21 mouse cellular contexts compared by ENCODE assay signal in genomic region chr4:108990571-108990970, GRCm38 (mm10). TPM values are rescaled to one million over a fixed set of nuclear protein-coding genes. Genes with fewer than 3 reads are reported as not detected.
DNase-seq lines count a peak whose midpoint lies in the region; ATAC-seq lines count a peak whose summit lies in the region.
"Had no signal": no experiment of that assay in that cellular context is flagged by ENCODE, and none has a peak within 500 bp of the region (broad histone marks: within the 10 kb centered on the region; RNA-seq: fewer than 3 reads in every experiment).

No protein-coding gene starts in this region.

- ATAC-seq in liver, embryonic 13.5 days (ENCODE audit: low read depth), result peak; percentile 47
- ATAC-seq in liver, embryonic 16.5 days (ENCODE audit: low read depth), result 0 out of 2 replicates have a peak, but pooled peaks have one; percentile 33
- ATAC-seq: forebrain, postnatal 0 days; hindbrain, embryonic 16.5 days; inflammation-experienced regulatory T-cells, adult 6 months had no signal

- peaks cover 29% of the 10 kb centered on the region for H3K4me1 ChIP-seq in liver, embryonic 13.5 days (replicated peaks)
- peaks cover 37% of the 10 kb centered on the region for H3K4me1 ChIP-seq in erythroblast, embryonic 14.5 days (ENCODE audit: control insufficient read depth)
- peaks cover 13% of the 10 kb centered on the region for H3K4me1 ChIP-seq in liver, embryonic 16.5 days (ENCODE audit: control insufficient read depth, low read depth, low read length)
- peaks cover 8% of the 10 kb centered on the region for H3K4me1 ChIP-seq in forebrain, embryonic 10.5 days
- H3K4me1 ChIP-seq: embryonic facial prominence, embryonic 13.5 days; forebrain, embryonic 12.5 days; heart, embryonic 13.5 days had no signal

- 78% methylated on average over 6 of the region's 6 CpGs for WGBS in liver, embryonic 13.5 days (ENCODE audit: insufficient replicate concordance)
- WGBS in liver, embryonic 16.5 days (ENCODE audit: insufficient replicate concordance), result 80% methylated on average over 6 of the region's 6 CpGs
- WGBS in forebrain, embryonic 10.5 days, result 94% methylated on average over 6 of the region's 6 CpGs

- no peak overlapping the region for H3K4me3 ChIP-seq in liver, embryonic 13.5 days (replicated peaks)
- H3K4me3 ChIP-seq in erythroblast, embryonic 14.5 days (replicated peaks), result peak overlapping the region; percentile 30
- H3K4me3 ChIP-seq in liver, embryonic 16.5 days (ENCODE audit: low read depth, low read length), result no peak overlapping the region
- H3K4me3 ChIP-seq in forebrain, embryonic 10.5 days, result no peak overlapping the region
- H3K4me3 ChIP-seq: embryonic facial prominence, embryonic 13.5 days; forebrain, embryonic 12.5 days; heart, adult 2 months; heart, embryonic 13.5 days had no signal

- H3K27me3 ChIP-seq in liver, embryonic 13.5 days, result no peaks in the 10 kb centered on the region
- H3K27me3 ChIP-seq in erythroblast, embryonic 14.5 days (ENCODE audit: control insufficient read depth), result peaks cover 2% of the 10 kb centered on the region; the same call in 1 of the 2 replicates
- no peaks in the 10 kb centered on the region for H3K27me3 ChIP-seq in liver, embryonic 16.5 days (ENCODE audit: control insufficient read depth, insufficient read depth, low read depth, low read length)
- no peaks in the 10 kb centered on the region; the same call in 1 of the 2 replicates for H3K27me3 ChIP-seq in forebrain, embryonic 10.5 days (ENCODE audit: poor library complexity, severe bottlenecking)
- H3K27me3 ChIP-seq: embryonic facial prominence, embryonic 13.5 days; forebrain, embryonic 12.5 days; heart, embryonic 13.5 days had no signal

- H3K4me2 ChIP-seq in liver, embryonic 13.5 days, result peak overlapping the region; percentile 51
- H3K4me2 ChIP-seq in liver, embryonic 16.5 days (ENCODE audit: low read depth, low read length), result peak overlapping the region; percentile 27; the same call in 1 of the 2 replicates
- H3K4me2 ChIP-seq: embryonic facial prominence, embryonic 13.5 days; forebrain, embryonic 12.5 days; heart, embryonic 13.5 days had no signal

- H3K27ac ChIP-seq in liver, embryonic 13.5 days, result peak overlapping the region; percentile 85
- H3K27ac ChIP-seq in liver, embryonic 16.5 days (ENCODE audit: low read length), result peak overlapping the region; percentile 35; the same call in 1 of the 2 replicates
- no peak overlapping the region for H3K27ac ChIP-seq in forebrain, embryonic 10.5 days
- H3K27ac ChIP-seq: embryonic facial prominence, embryonic 13.5 days; forebrain, embryonic 12.5 days; heart, adult 2 months; heart, embryonic 13.5 days had no signal

- H3K9ac ChIP-seq in liver, embryonic 13.5 days, result peak overlapping the region; percentile 61
- 0 out of 2 replicates have a peak overlapping the region, but pooled peaks have one; percentile 1 for H3K9ac ChIP-seq in liver, embryonic 16.5 days (ENCODE audit: low read depth, low read length)
- H3K9ac ChIP-seq: embryonic facial prominence, embryonic 13.5 days; forebrain, embryonic 12.5 days; forebrain, postnatal 0 days; heart, embryonic 13.5 days had no signal

- H3K36me3 ChIP-seq in liver, embryonic 13.5 days, result no peaks in the 10 kb centered on the region
- no peaks in the 10 kb centered on the region for H3K36me3 ChIP-seq in erythroblast, embryonic 14.5 days (ENCODE audit: control insufficient read depth)
- H3K36me3 ChIP-seq in liver, embryonic 16.5 days (ENCODE audit: control insufficient read depth, insufficient read depth), result no peaks in the 10 kb centered on the region
- no peaks in the 10 kb centered on the region for H3K36me3 ChIP-seq in forebrain, embryonic 10.5 days (replicated peaks)
- H3K36me3 ChIP-seq: embryonic facial prominence, embryonic 13.5 days; forebrain, embryonic 12.5 days; G1E; heart, embryonic 13.5 days had no signal

- H3K9me3 ChIP-seq in liver, embryonic 13.5 days (replicated peaks), result no peaks in the 10 kb centered on the region
- H3K9me3 ChIP-seq in erythroblast, embryonic 14.5 days (ENCODE audit: control insufficient read depth, low read length), result no peaks in the 10 kb centered on the region
- no peaks in the 10 kb centered on the region for H3K9me3 ChIP-seq in liver, embryonic 16.5 days (replicated peaks; ENCODE audit: control insufficient read depth, low read length)
- no peaks in the 10 kb centered on the region for H3K9me3 ChIP-seq in forebrain, embryonic 10.5 days
- H3K9me3 ChIP-seq: embryonic facial prominence, embryonic 13.5 days; forebrain, embryonic 12.5 days; G1E; heart, embryonic 13.5 days had no signal

- DNase-seq in liver, embryonic 13.5 days, result no peak
- no peak for DNase-seq in liver
- DNase-seq in embryo, embryonic 9.5 days (ENCODE audit: extremely low spot score), result no peak
- no peak for DNase-seq in forebrain, embryonic 10.5 days (ENCODE audit: extremely low spot score, low spot score)
- DNase-seq: adrenal gland, adult 8-10 months; adrenal gland, postnatal 36 days; cerebellum, adult 11 months; cerebellum, adult 8-10 months; cerebellum, postnatal 25 days; forebrain, postnatal 0 days; gastrocnemius, postnatal 14 days; heart, adult 2 months; heart, postnatal 36 days had no signal

RNA-seq across cellular contexts. Expression of gene Nrd1, which starts 9.9 kb away (rescaled TPM):
- 37.3 and 49.1 TPM in 2 replicates for polyA plus RNA-seq in liver, embryonic 13.5 days (2015; fragmentation: Nextera tagmentation; extraction: Ambion mirVana)
- 3.9 and 4.5 TPM in 2 replicates for polyA plus RNA-seq in erythroblast, embryonic 14.5 days (2012)
- 33.5 and 33.8 TPM in 2 replicates for polyA plus RNA-seq in liver, embryonic 16.5 days (2015; fragmentation: Nextera tagmentation; extraction: Ambion mirVana)
- 72.9 and 73.1 TPM in 2 replicates for polyA plus RNA-seq in forebrain, embryonic 10.5 days (2016; fragmentation: Nextera tagmentation; extraction: Ambion mirVana)
